Mouse (Mus musculus) G1E (cell line): Measurements from ENCODE around the gene Cog1. TPM values are rescaled to one million over a fixed set of nuclear protein-coding genes. Genes with fewer than 3 reads are reported as not detected.
A peak's percentile ranks its signal among the peaks of the same experiment; 100 is the strongest.

ENCODE experiments used
- ATAC-seq: 2 replicates; pipeline ENCODE4 v1.8.0; 2016; ENCODE audit warnings: mild to moderate bottlenecking; ENCODE audit not compliant: insufficient number of reproducible peaks, poor library complexity, low FRiP score, severe bottlenecking; ENCODE audit errors: extremely low read depth
- DNase-seq: peaks from one replicate; pipeline ENCODE4 v3.0.0; 2012; ENCODE audit warnings: low spot score
- H3K27me3 ChIP-seq: 2 replicates; pipeline ENCODE4 v1.6.1; 2012; ENCODE audit warnings: mild to moderate bottlenecking, low read length, inconsistent platforms; ENCODE audit not compliant: insufficient read depth
- H3K36me3 ChIP-seq: replicated peaks from 2 replicates; pipeline ENCODE3; 2012; ENCODE audit warnings: mild to moderate bottlenecking, inconsistent platforms
- H3K4me1 ChIP-seq: 2 replicates; pipeline ENCODE4 v1.6.1; 2012; ENCODE audit warnings: low read depth, low read length, inconsistent platforms, mixed read lengths; ENCODE audit not compliant: insufficient read depth
- H3K4me3 ChIP-seq: 2 replicates; pipeline ENCODE4 v1.5.1; 2012; ENCODE audit warnings: low read depth, mild to moderate bottlenecking, inconsistent platforms, low read length, moderate library complexity, mixed read lengths
- H3K9me3 ChIP-seq: replicated peaks from 2 replicates; pipeline ENCODE4 v1.6.1; 2012; ENCODE audit warnings: inconsistent platforms
- CTCF ChIP-seq: IDR thresholded peaks from 2 replicates; pipeline ENCODE4 v1.5.1; 2012; ENCODE audit warnings: low read depth, low read length, inconsistent platforms, mixed read lengths
- GATA1 ChIP-seq: IDR thresholded peaks from 2 replicates; pipeline ENCODE4 v1.6.1; 2012; ENCODE audit warnings: borderline replicate concordance, low read length, inconsistent platforms, mixed read lengths
- GATA2 ChIP-seq: IDR thresholded peaks from 2 replicates; pipeline ENCODE4 v1.6.1; 2012; ENCODE audit warnings: low read depth, low read length, inconsistent platforms, borderline replicate concordance
- POLR2AphosphoS5 ChIP-seq: IDR thresholded peaks from 2 replicates; pipeline ENCODE4 v1.6.1; 2012; ENCODE audit warnings: low read depth, low read length, inconsistent platforms; ENCODE audit not compliant: insufficient replicate concordance
- TAL1 ChIP-seq: conservative IDR thresholded peaks from 2 replicates; pipeline ENCODE4 v1.6.1; 2012; ENCODE audit warnings: low read depth, low read length, inconsistent platforms, mixed read lengths
- polyA plus RNA-seq: library from polyadenylated mRNA; stranded (reverse); fragments of >175 nt; gene quantifications from 2 replicates; pipeline ENCODE4 v1.2.3, GENCODE M21; 2012
- total RNA-seq, 2 experiments: library from RNA; stranded (forward) in 1 of 2; stranded (reverse) in 1 of 2; fragments of 200-1000 nt in 1 of 2; fragments of >200 nt in 1 of 2; fragmentation: Nextera tagmentation in 1 of 2; gene quantifications; 2 replicates each; pipeline ENCODE4 v1.2.3; 2014 to 2017

The Cog1 gene
- total and polyA plus RNA-seq, 3 experiments: 22.4 to 33.3 (median 30.9) TPM

- DNase-seq: no peak
- no peaks in the 10 kb centered on the region for H3K36me3 ChIP-seq
- no peak overlapping the region for H3K4me3 ChIP-seq
- TF ChIP-seq CTCF: no peak
- no peak for TF ChIP-seq TAL1
- TF ChIP-seq GATA1: no peak
- TF ChIP-seq POLR2AphosphoS5: no peak
- TF ChIP-seq GATA2: no peak
- H3K9me3 ChIP-seq: no peaks in the 10 kb centered on the region
- no peak for ATAC-seq
- no peaks in the 10 kb centered on the region; the same call in 1 of the 2 replicates for H3K27me3 ChIP-seq
- no peaks in the 10 kb centered on the region; the same call in 1 of the 2 replicates for H3K4me1 ChIP-seq
Observed at GRCm38 (mm10) chr11:113711061-113711460, 62.1 kb downstream of the Cog1 start.

- H3K27me3 ChIP-seq: peaks cover 10% of the 10 kb centered on the region
- H3K36me3 ChIP-seq: no peaks in the 10 kb centered on the region
- peaks cover 3% of the 10 kb centered on the region; the same call in 1 of the 2 replicates for H3K4me1 ChIP-seq
- H3K9me3 ChIP-seq: no peaks in the 10 kb centered on the region
- H3K4me3 ChIP-seq: no peak overlapping the region
- DNase-seq: no peak
- TF ChIP-seq GATA1: no peak
- ATAC-seq: peak; percentile 22; the same call in 1 of the 2 replicates
Observed at GRCm38 (mm10) chr11:113715078-113715674, 66.2 kb downstream of the Cog1 start.

GRCm38 (mm10) chr11:113716132-113716531 lies 67.2 kb downstream of the Cog1 start:
- no peak for ATAC-seq
- Histone ChIP-seq H3K36me3 (no peaks in the 10 kb centered on the region), H3K9me3 (no peaks in the 10 kb centered on the region), H3K4me1 (peaks cover 3% of the 10 kb centered on the region; the same call in 1 of the 2 replicates), H3K4me3 (no peak overlapping the region), H3K27me3 (peaks cover 10% of the 10 kb centered on the region)
- TF ChIP-seq CTCF (no peak), GATA2 (no peak), GATA1 (no peak), POLR2AphosphoS5 (no peak), TAL1 (no peak)
- DNase-seq: no peak

Other genes starting within 250 kb of the Cog1 start
- not detected in 2 replicates for gene Sstr2, start 29.8 kb upstream of the Cog1 start, total RNA-seq (2014; fragmentation: Nextera tagmentation)
- gene Sstr2, start 29.8 kb upstream of the Cog1 start, total RNA-seq (2017): 0.16 TPM in 1 of 2 replicates, not detected in the other
- gene Sstr2, start 29.8 kb upstream of the Cog1 start, polyA plus RNA-seq: not detected in 2 replicates
- gene Slc39a11, start 910 bp downstream of the Cog1 start, total RNA-seq (2014; fragmentation: Nextera tagmentation): 4.7 and 5.3 TPM in 2 replicates
- 4.9 and 5.0 TPM in 2 replicates for gene Slc39a11, start 910 bp downstream of the Cog1 start, total RNA-seq (2017)
- gene Slc39a11, start 910 bp downstream of the Cog1 start, polyA plus RNA-seq: 9.9 and 11.9 TPM in 2 replicates
- gene Fam104a, start 35.0 kb downstream of the Cog1 start, total RNA-seq (2014; fragmentation: Nextera tagmentation): 43.8 and 44.1 TPM in 2 replicates
- 35.8 and 35.9 TPM in 2 replicates for gene Fam104a, start 35.0 kb downstream of the Cog1 start, total RNA-seq (2017)
- 111 and 150 TPM in 2 replicates for gene Fam104a, start 35.0 kb downstream of the Cog1 start, polyA plus RNA-seq
- gene D11Wsu47e, start 35.2 kb downstream of the Cog1 start, total RNA-seq (2014; fragmentation: Nextera tagmentation): 14.9 and 20.2 TPM in 2 replicates
- 14.0 and 16.1 TPM in 2 replicates for gene D11Wsu47e, start 35.2 kb downstream of the Cog1 start, total RNA-seq (2017)
- 6.5 and 7.0 TPM in 2 replicates for gene D11Wsu47e, start 35.2 kb downstream of the Cog1 start, polyA plus RNA-seq
- not detected in 2 replicates for gene Cpsf4l, start 60.8 kb downstream of the Cog1 start, total RNA-seq (2014; fragmentation: Nextera tagmentation)
- not detected in 2 replicates for gene Cpsf4l, start 60.8 kb downstream of the Cog1 start, total RNA-seq (2017)
- gene Cpsf4l, start 60.8 kb downstream of the Cog1 start, polyA plus RNA-seq: not detected in 2 replicates
- gene Cdc42ep4, start 102.7 kb downstream of the Cog1 start, total RNA-seq (2014; fragmentation: Nextera tagmentation): 11.6 and 38.6 TPM in 2 replicates
- gene Cdc42ep4, start 102.7 kb downstream of the Cog1 start, total RNA-seq (2017): 10.6 and 10.8 TPM in 2 replicates
- 20.2 and 22.8 TPM in 2 replicates for gene Cdc42ep4, start 102.7 kb downstream of the Cog1 start, polyA plus RNA-seq